Mouse (Mus musculus) forebrain, embryonic 16.5 days (tissue): ENCODE data around the gene Metap2. TPM values are rescaled to one million over a fixed set of nuclear protein-coding genes. Genes with fewer than 3 reads are reported as not detected.

Experiments
- ATAC-seq: fragments of 200-750 bp; cut with Nextera tagmentation; 2 replicates; pipeline ENCODE4 v1.8.0; 2017; ENCODE audit warnings: mild to moderate bottlenecking, moderate library complexity
- H3K27ac ChIP-seq: fragments of 300-500 bp; sonication (generic); 2 replicates; pipeline ENCODE4 v1.5.1; 2014; ENCODE audit warnings: low read length, control low read depth
- H3K27me3 ChIP-seq: fragments of 300-500 bp; sonication (generic); replicated peaks from 2 replicates; pipeline ENCODE4 v1.6.1; 2014; ENCODE audit warnings: low read length; ENCODE audit not compliant: control insufficient read depth, insufficient read depth
- H3K36me3 ChIP-seq: fragments of 300-500 bp; sonication (generic); 2 replicates; pipeline ENCODE4 v1.6.1; 2014; ENCODE audit not compliant: control insufficient read depth, insufficient read depth
- H3K4me1 ChIP-seq: fragments of 300-500 bp; sonication (generic); replicated peaks from 2 replicates; pipeline ENCODE4 v1.6.1; 2014; ENCODE audit warnings: low read length; ENCODE audit not compliant: control insufficient read depth, insufficient read depth
- H3K4me2 ChIP-seq: fragments of 300-500 bp; sonication (generic); 2 replicates; pipeline ENCODE4 v1.6.1; 2014; ENCODE audit warnings: mild to moderate bottlenecking, low read length, control low read depth
- H3K4me3 ChIP-seq: fragments of 300-500 bp; sonication (generic); replicated peaks from 2 replicates; pipeline ENCODE4 v1.5.1; 2014; ENCODE audit warnings: mild to moderate bottlenecking, low read length, control low read depth
- H3K9ac ChIP-seq: fragments of 300-500 bp; sonication (generic); replicated peaks from 2 replicates; pipeline ENCODE4 v1.6.1; 2014; ENCODE audit warnings: low read depth, low read length, control low read depth
- H3K9me3 ChIP-seq: fragments of 300-500 bp; sonication (generic); 2 replicates; pipeline ENCODE4 v1.6.1; 2016; ENCODE audit warnings: low read length; ENCODE audit not compliant: control insufficient read depth
- WGBS: fragments of 180-500 bp; shearing (Covaris S2); extraction: QIAGEN DNeasy Blood & Tissue Kit; methylation state at CpG from one replicate; pipeline ENCODE4 v1.1.7; 2014; 5-methylcytosine and 5-hydroxymethylcytosine counted together
- polyA plus RNA-seq: library from polyadenylated mRNA; unstranded; fragments of >200 nt; fragmentation: Nextera tagmentation; extraction: Ambion mirVana; gene quantifications from 2 replicates; pipeline ENCODE4 v1.2.1, GENCODE M21; 2015

The Metap2 gene
- polyA plus RNA-seq, 1 experiment from 2014 or later = 147 TPM

DNA sequence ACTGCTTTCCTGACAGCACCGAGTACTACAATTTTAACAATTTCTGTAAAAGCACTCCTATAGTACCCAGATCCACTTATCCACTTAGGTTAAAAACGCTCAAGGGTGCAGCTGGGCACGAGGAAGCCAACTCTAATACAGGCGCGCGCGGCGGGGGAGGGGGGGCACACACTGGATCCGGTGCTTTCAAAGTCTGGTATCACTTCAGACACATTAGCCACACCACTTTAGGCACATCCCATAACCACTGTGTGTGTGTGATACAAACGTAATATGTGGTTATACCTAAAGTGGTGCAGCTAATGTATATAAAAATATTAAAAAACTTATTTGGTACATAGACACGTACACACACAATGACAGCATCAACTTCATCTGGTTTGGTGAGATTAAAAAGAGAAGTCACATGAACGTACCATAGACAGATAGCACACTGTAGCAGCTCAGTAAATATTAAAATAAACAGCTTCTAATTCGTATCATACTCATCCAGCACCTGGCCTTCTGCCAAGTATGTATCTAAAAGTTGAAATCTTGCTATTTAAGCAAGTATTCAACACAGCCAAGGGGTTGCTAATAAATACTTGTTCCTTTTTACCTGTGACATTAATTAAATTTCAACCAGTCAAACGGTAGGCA lies 10.9 kb downstream of the Metap2 start:
- 90% methylated on average over 14 of the region's 14 CpGs for WGBS
- H3K36me3 ChIP-seq = peaks cover 16% of the 10 kb centered on the region
- H3K9me3 ChIP-seq = no peaks in the 10 kb centered on the region

DNA sequence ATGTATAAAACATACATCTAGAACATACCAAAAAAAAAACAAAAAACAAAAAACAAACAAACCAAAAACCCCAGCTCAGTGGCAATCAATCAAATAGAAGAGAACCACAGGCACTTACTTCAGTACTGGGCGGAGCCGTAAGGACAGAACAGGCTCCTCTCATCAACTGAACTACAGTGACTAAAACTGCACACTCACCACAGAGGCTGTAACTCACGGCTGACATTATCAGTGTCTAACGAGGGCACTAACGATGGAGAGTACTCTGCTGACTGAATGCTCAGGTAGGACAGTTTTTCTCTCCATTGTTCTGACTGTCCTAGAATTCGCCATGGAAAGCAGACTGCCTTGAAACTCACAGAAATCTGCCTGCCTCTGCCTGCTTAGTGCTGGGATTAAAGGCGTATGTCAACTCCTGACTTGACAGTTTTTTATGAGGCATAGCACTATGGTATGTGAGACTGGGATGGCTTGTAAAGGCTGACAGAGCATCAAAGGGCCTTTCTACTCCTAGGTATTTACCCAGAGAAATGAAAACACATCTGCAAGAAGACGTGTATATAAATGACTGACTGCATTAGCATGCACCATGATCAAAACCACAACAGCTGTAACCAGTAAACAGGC lies 14.0 kb downstream of the Metap2 start:
- 71% methylated on average over 8 of the region's 8 CpGs for WGBS
- H3K9me3 ChIP-seq = no peaks in the 10 kb centered on the region
- peaks cover 1% of the 10 kb centered on the region for H3K4me1 ChIP-seq
- no peak overlapping the region for H3K9ac ChIP-seq
- no peak for ATAC-seq
- no peaks in the 10 kb centered on the region for H3K27me3 ChIP-seq
- H3K4me3 ChIP-seq = no peak overlapping the region
- no peak overlapping the region for H3K27ac ChIP-seq
- H3K36me3 ChIP-seq = peaks cover 25% of the 10 kb centered on the region
- H3K4me2 ChIP-seq = no peak overlapping the region

More for the DNA sequence above, 10.9 kb downstream of the Metap2 start:
- Histone ChIP-seq H3K27me3 (no peaks in the 10 kb centered on the region), H3K27ac (no peak overlapping the region), H3K4me3 (no peak overlapping the region), H3K4me1 (peaks cover 17% of the 10 kb centered on the region), H3K9ac (no peak overlapping the region), H3K4me2 (no peak overlapping the region)
- no peak for ATAC-seq

DNA sequence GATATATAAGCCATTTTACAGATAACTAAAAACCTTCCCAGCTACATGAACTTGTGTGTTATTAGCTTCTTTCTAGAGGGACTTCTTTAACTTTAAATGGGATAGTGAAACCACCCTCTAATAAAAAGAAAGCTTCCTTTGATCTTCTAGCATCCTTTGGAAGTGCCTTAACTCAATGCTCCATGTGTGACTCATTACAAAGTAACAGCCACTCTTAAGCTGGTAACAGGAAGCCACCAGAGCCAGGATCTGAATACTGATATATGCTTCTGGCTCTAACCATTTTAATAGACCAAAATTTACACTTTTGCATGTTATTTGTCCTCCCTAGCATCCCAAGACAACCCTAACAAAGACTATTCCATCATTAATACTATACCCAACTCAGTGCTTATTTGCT lies 15.0 kb downstream of the Metap2 start:
- H3K27me3 ChIP-seq = no peaks in the 10 kb centered on the region
- H3K4me2 ChIP-seq = no peak overlapping the region
- H3K9me3 ChIP-seq = no peaks in the 10 kb centered on the region
- H3K36me3 ChIP-seq = peaks cover 25% of the 10 kb centered on the region
- no peak overlapping the region for H3K9ac ChIP-seq
- no peak overlapping the region for H3K27ac ChIP-seq
- H3K4me1 ChIP-seq = no peaks in the 10 kb centered on the region
- H3K4me3 ChIP-seq = no peak overlapping the region
- ATAC-seq = no peak

DNA sequence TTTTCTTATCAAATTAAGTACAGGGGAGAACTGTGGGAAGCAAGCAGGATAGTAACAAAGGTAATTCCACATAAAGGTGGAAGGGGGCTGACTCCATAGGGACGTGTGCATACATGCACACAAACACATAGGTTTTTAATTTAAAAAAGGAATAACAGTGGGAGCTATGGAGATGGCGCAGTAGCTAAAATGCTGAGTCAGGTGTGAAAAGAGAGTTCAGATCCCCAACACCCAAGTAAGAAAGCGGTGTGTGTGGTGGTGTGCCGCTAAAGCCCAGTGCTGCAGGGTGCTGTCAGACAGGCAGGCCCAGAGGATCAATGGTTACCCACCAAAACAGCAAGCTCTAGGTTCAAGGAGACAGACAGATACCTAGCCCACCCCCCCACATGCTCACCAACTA lies 18.2 kb downstream of the Metap2 start:
- H3K9me3 ChIP-seq = no peaks in the 10 kb centered on the region
- H3K27ac ChIP-seq = no peak overlapping the region
- no peak for ATAC-seq
- no peak overlapping the region for H3K9ac ChIP-seq
- H3K4me2 ChIP-seq = no peak overlapping the region
- H3K4me3 ChIP-seq = no peak overlapping the region
- WGBS = 91% methylated on average over 4 of the region's 4 CpGs
- peaks cover 11% of the 10 kb centered on the region for H3K36me3 ChIP-seq
- H3K4me1 ChIP-seq = no peaks in the 10 kb centered on the region
- H3K27me3 ChIP-seq = no peaks in the 10 kb centered on the region

DNA sequence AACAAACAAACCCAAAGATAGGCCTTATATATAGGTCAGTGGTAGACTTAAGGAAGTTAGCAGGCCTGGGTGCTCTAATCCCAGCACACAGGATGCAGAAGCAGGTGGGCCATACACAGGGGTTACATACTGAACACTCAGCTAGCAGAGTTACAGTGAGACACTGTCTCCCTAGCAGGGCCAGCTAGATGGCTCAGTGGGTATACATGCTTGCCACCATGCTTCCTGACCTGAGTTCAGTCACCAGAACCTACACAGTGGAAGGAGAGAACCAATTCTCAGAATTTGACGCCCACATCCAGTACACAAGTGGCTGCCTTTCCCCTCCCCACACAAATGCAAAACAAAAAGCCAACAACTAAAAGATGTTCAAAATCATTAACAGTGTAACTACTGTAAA lies 20.1 kb downstream of the Metap2 start:
- H3K4me3 ChIP-seq = no peak overlapping the region
- H3K4me2 ChIP-seq = no peak overlapping the region
- H3K36me3 ChIP-seq = peaks cover 16% of the 10 kb centered on the region
- no peak for ATAC-seq
- H3K27ac ChIP-seq = no peak overlapping the region
- 81% methylated on average over 1 of the region's 1 CpGs for WGBS
- no peaks in the 10 kb centered on the region for H3K27me3 ChIP-seq
- H3K4me1 ChIP-seq = no peaks in the 10 kb centered on the region
- no peak overlapping the region for H3K9ac ChIP-seq
- no peaks in the 10 kb centered on the region for H3K9me3 ChIP-seq

DNA sequence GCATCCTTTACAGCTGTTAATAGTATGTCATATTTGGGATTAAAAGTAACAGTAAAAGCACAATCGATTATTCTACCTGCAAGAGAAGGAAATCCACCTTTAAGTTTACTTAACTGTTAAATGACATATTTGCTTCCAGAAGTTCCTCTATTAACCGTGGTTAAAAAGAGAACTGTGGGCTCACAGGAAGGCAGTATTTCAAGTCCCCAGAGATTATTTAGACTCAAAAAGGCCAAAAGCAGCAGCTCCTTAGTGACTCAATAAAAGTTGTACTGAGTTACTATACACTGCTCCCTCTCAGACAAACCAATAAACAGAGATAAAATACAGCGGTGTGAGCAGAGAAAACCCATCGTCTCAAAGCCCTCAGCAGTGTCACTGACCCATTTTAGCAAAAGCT lies 28.0 kb downstream of the Metap2 start:
- Histone ChIP-seq H3K9me3 (no peaks in the 10 kb centered on the region), H3K4me3 (no peak overlapping the region), H3K4me1 (no peaks in the 10 kb centered on the region), H3K27ac (no peak overlapping the region), H3K36me3 (peaks cover 29% of the 10 kb centered on the region), H3K4me2 (no peak overlapping the region), H3K27me3 (no peaks in the 10 kb centered on the region), H3K9ac (no peak overlapping the region)
- no peak for ATAC-seq
- 95% methylated on average over 4 of the region's 4 CpGs for WGBS

DNA sequence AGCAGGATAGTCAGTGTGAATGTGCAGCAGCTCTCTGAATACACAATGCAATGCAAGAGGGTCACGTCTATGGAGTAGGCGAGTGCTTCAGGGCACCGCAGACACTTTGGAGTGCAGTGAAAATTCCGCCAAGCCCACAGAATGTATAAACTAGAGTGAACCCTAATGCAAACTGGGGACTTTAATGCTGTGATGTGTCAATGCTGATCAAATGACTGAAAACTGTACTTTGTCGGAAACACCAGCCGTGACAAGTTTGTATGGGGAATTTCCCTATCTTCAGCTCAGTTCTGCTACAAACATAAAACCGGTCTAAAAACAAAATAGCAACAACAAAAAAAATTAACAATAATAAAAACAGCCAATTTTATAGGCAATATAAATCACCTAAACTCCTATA lies 28.5 kb downstream of the Metap2 start:
- Histone ChIP-seq H3K4me1 (no peaks in the 10 kb centered on the region), H3K4me2 (no peak overlapping the region), H3K27me3 (no peaks in the 10 kb centered on the region), H3K9me3 (no peaks in the 10 kb centered on the region), H3K9ac (no peak overlapping the region), H3K27ac (no peak overlapping the region), H3K4me3 (no peak overlapping the region), H3K36me3 (peaks cover 28% of the 10 kb centered on the region)
- 93% methylated on average over 7 of the region's 7 CpGs for WGBS
- ATAC-seq = no peak

DNA sequence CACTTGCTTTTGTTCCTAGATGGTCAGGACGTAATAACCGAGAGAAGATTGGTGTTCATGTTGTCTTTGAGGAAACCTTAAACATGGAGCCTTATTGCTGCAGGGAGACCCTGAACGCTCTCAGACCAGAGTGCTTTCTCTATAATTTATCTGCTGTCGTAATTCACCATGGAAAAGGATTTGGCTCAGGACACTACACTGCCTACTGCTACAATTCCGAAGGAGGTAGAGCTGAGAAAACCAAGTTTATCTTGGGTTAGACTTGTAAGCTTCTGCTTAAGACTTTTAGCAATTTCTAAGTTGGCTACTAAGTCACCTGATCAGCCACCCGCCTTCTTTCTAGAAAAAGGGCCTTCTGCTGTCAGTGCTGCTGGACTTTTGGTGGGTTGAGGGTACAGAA lies 40.8 kb downstream of the Metap2 start:
- Histone ChIP-seq H3K4me1 (no peaks in the 10 kb centered on the region), H3K9me3 (no peaks in the 10 kb centered on the region), H3K4me2 (no peak overlapping the region), H3K4me3 (no peak overlapping the region), H3K9ac (no peak overlapping the region), H3K36me3 (peaks cover 7% of the 10 kb centered on the region; the same call in 1 of the 2 replicates), H3K27me3 (no peaks in the 10 kb centered on the region), H3K27ac (no peak overlapping the region)
- ATAC-seq = no peak
- WGBS = 93% methylated on average over 6 of the region's 6 CpGs

DNA sequence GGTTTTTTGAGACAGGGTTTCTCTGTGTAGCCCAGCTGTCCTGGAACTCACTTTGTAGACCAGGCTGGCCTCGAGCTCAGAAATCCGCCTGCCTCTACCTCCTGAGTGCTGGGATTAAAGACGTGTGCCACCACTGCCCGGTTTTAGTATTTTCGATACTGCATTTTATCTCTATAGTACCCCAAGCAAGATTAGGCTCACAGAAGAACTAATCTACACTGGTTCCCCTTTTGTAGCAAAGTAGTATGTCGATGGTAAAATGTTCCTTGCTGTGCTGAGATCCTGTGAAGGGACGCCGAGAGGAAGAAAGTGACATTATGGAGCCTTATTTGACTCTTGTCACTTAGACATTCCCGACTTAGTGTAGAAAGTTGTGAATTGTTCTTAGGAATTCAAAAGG lies 41.8 kb downstream of the Metap2 start:
- H3K36me3 ChIP-seq = peaks cover 5% of the 10 kb centered on the region; the same call in 1 of the 2 replicates
- no peak overlapping the region for H3K9ac ChIP-seq
- no peak overlapping the region for H3K4me2 ChIP-seq
- no peaks in the 10 kb centered on the region for H3K9me3 ChIP-seq
- H3K27me3 ChIP-seq = no peaks in the 10 kb centered on the region
- no peak for ATAC-seq
- H3K27ac ChIP-seq = no peak overlapping the region
- H3K4me3 ChIP-seq = no peak overlapping the region
- 93% methylated on average over 9 of the region's 9 CpGs for WGBS
- no peaks in the 10 kb centered on the region for H3K4me1 ChIP-seq
